Mouse (Mus musculus): ENCODE results near the gene Sars2.
A peak's percentile ranks its signal among the peaks of the same experiment; 100 is the strongest.

The Sars2 gene

GRCm38 (mm10) chr7:28726600-28726999, 15.2 kb upstream of the Sars2 start:
- peak; percentile 84 for DNase-seq (ENCODE audit: low read depth, low spot score)

GRCm38 (mm10) chr7:28727649-28728340, 14.0 kb upstream of the Sars2 start:
- no peak for DNase-seq (ENCODE audit: low read depth, low spot score)

DNA sequence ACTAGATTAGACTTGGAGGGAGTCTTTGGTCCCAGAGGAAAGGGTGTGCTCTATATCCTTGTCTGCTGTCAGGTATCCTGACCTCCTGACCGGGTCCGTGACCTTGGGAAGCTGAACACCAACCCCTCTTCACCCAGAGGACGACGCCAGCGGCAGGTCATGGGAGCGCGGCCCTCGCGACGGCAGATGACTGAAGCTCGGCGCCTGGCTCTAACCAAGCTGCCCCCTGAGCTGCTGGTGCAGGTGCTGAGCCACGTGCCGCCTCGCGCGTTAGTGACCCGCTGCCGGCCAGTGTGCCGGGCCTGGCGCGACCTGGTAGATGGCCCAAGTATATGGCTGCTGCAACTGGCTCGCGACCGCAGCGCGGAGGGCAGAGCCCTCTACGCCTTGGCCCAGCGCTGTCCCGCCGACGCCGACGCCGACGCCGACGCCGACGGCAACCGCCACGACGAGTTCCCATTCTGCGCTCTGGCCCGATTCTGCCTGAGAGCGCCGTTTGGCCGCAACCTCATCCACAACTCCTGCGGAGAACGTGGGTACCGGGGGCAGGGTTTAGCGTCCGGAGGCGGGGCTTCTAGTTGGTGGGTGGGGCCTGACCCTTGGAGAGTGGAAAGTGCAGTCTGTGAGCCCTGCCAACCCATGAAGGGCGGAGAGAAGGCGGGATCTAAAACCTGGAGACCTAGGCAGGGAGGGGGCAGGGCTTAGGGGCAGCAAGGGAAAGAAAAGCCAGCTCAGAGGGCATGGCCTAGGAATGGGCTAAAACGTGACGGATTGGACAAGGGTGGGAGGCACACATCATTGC, 9.2 kb upstream of the Sars2 start:
- peak; percentile 86 for DNase-seq (ENCODE audit: low read depth, low spot score)

GRCm38 (mm10) chr7:28733211-28733610, 8.6 kb upstream of the Sars2 start:
- no peak for DNase-seq (ENCODE audit: low read depth, low spot score)

DNA sequence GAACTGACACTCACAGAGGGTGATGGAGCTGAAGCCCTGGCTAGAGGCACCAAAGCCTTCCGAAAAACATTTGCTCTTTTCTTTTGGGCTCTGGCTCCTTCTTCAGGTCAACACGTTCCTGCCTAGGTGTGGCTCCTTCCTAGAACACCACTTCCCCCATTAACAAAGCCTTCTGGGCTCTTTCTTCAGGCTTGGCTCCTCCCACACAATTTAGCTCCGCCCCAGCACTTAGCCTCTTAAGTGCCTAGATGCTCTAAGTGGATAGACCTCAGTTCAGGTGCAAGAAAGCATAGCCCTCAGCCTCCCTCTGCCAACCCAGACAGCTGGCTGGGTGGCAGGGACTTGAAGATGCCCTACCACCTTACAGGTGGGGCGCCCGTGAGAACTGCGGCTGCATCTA, 6.1 kb upstream of the Sars2 start:
- no peak for DNase-seq (ENCODE audit: low read depth, low spot score)

GRCm38 (mm10) chr7:28739829-28740228, 2.0 kb upstream of the Sars2 start:
- DNase-seq (ENCODE audit: low read depth, low spot score) = no peak

DNA sequence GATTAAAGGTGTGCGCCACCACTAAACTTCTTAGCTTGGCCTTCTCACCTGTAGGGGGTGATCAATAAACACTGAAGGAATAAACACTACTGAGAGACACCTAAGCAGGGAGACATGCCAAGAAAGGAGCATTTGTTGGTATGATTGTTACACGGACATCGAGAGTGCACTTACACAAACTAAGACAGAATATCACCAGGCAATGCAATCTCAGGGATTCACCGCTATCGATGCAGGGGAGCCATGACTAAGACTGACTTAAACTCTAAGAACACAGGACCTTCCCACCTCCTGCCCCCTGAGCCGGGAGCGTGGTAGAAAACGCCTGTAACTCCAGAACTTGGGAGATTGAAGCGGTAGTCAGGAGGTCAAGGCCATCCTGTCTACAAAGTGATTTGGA, 843 bp upstream of the Sars2 start:
- DNase-seq (ENCODE audit: low read depth, low spot score) = no peak

DNA sequence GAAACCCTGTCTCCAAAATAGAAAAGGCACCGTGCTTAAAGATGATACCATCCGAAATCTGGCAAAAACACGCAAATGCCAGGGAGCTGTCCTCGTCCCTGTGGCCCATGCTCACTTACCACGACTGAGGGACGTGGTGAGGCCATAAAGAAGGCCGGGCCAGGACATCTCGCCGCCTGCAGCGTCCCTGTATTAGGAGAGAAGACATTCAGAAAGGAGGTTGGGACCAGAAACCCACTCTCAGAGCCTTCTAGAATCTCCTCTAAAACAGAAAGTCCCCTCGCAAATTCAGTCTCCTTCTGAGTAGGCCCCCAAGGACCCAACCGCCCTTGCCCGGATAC, 454 bp upstream of the Sars2 start:
- DNase-seq (ENCODE audit: low read depth, low spot score) = no peak

DNA sequence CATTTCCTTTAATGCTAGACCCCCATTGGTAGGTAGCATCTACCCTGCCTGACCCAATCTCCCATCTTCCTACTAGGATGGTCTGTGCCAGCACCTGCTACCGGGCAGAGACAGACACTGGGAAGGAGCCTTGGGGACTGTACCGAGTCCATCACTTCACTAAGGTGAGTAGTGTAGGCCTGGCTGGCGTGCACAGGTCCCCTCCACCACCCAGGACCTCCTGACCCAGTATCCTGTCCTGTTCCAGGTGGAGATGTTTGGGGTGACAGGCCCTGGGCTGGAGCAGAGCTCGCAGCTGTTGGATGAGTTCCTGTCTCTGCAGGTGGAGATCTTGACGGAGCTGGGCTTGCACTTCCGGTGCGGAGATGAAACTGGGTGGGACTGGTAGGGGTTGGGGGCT, 8.1 kb downstream of the Sars2 start:
- DNase-seq (ENCODE audit: low read depth, low spot score) = no peak

DNA sequence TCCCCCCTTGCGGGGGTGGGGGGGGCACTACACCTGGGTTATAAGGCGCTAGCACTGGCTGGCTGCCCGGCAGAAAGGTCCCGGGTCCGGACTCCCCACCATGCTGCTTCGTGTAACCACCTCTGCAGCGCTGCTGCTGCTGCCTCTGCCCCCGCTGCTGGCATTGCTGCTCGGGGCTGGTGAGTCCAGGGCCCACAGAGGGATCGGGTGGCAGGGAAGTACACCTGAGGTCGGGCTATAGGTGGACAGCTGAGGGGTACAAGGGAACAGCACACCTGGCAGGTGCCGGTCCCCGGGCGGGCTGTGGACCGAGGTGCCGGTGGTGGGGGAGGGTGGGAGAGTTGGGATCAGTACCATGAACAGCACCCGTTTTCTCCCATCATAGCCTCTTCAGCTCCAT, 14.3 kb downstream of the Sars2 start, which contains the start of gene Ccer2:
Gene Ccer2 (plus strand): TSS at position 96 of the 400 bp plus-strand sequence.
- DNase-seq (ENCODE audit: low read depth, low spot score) = no peak

DNA sequence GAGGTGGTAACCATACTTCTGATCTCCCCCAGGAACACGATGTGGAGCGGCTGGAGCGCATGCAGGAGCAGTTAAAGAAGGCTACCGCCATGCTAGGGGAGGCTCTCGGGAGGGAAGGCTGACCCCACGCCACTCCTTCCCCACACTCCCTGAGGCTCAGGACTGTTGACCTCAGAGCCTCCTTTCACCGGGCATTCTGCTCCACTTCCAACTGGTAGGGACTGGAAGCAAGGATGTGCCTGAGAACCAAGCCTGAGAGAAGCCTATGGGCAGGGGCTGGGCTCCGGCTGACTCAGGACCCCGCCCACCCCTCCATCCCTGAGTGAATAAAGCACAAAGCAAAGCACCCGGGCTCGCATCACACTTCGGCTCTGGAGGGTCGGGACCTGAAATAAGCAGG, 16.8 kb downstream of the Sars2 start:
- no peak for DNase-seq (ENCODE audit: low read depth, low spot score)

- no peak for DNase-seq (ENCODE audit: low read depth, low spot score)
These were observed 20.1 kb downstream of the Sars2 start for GRCm38 (mm10) chr7:28761907-28762306.

DNA sequence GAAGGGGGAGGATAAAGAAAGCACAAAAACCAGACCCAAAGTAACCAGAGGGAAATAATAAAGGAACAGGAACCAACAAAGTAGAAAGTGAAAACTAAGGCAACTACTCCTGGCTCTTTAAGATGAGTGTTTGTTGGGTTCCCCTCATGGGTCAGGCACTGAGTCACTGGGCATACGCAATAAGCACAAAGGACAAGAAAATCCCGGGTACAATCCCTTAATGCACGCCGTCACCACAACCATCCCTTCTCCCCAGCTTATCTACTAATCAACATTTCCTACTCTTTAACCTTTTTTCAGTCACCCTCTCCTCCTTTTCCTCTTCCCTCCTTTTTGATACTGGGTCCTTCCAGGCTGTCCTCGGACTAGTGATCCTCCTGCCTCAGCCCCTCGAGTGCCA, 23.4 kb downstream of the Sars2 start:
- no peak for DNase-seq (ENCODE audit: low read depth, low spot score)

- peak; percentile 99 for DNase-seq (ENCODE audit: low read depth, low spot score)
These were observed 24.5 kb downstream of the Sars2 start, which contains the start of gene Sirt2 for GRCm38 (mm10) chr7:28766173-28766879. Sirt2 (plus strand) TSS chr7:28766735.

- no peak for DNase-seq (ENCODE audit: low read depth, low spot score)
These were observed 25.1 kb downstream of the Sars2 start for GRCm38 (mm10) chr7:28766910-28767309.

DNA sequence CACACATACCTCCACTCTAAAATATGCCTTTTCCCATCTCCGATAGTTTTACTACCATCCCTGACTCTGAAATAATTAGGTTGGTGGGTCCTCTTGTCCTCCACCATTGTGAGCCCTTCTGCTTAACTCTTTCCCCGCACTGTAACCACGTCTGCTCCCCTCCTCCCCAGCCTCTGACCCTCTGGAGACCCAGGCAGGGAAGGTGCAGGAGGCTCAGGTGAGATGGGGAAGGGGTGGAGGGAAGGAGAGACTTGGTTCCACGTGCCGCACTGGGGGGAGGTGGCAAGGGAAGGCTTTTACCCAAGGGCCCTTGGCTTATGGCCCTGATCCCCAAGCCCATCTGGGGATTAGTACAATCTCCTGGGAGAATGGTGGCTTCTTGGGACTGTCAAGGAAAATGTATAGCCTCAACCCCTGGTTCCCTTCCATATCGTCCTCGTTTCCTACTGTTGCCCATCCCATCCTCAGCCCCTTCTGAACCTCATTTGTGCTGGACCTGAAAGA, 25.7 kb downstream of the Sars2 start, which contains the start of gene Nfkbib:
Gene Nfkbib (minus strand): TSS at position 51 of the 504 bp plus-strand sequence.
- DNase-seq (ENCODE audit: low read depth, low spot score) = no peak

DNA sequence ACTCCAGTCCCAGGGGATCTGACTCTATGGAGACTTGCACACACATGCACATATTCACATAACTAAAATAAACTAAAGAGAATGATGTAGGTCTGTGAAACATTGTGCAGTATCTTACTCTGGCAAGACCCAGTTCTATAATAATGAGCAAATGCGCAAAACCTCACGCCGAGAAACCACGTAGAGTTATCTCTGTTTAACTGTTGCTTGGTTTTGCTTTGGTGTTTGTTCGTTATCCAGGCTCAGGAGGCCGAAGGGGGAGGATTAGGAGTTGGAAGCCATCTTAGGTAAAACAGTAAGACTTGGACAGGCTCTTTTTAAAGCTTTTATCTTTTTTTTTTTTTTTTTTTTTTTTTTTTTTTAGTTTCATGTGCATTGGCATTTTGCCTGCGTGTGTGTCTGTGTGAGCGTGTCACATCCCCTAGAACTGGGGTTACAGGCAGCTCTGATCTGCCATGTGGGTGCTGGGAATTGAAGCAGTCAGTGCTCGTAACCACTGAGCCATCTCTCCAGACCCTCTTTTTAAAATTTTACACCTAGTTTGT, 27.7 kb downstream of the Sars2 start:
- no peak for DNase-seq (ENCODE audit: low read depth, low spot score)

DNA sequence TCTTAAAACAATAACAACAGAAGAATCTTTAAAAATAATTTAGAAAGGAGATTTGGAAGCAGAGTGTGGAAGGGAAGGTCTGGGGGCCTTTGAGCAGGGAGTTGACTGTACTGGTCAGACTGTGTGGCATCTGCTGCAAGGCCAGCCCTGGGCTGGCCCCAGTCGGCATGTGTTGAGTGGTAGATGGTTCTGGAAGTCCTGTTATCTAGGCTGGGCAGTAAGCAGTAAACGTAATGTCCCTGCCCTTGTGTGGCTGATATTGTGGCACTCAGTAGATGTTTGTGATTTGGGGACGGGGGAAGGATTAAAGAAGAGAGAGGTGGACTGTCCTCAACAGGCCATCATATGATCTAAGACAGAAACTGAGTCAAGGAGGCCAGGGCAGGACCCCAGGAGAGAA, 28.5 kb downstream of the Sars2 start:
- DNase-seq (ENCODE audit: low read depth, low spot score) = no peak

- no peak for DNase-seq (ENCODE audit: low read depth, low spot score)
These were observed 30.1 kb downstream of the Sars2 start for GRCm38 (mm10) chr7:28771867-28772266.

- no peak for DNase-seq (ENCODE audit: low read depth, low spot score)
These were observed 31.4 kb downstream of the Sars2 start for GRCm38 (mm10) chr7:28773163-28773562.

- DNase-seq (ENCODE audit: low read depth, low spot score) = no peak
These were observed 32.4 kb downstream of the Sars2 start for GRCm38 (mm10) chr7:28774164-28774563.

GRCm38 (mm10) chr7:28775129-28775528, 33.3 kb downstream of the Sars2 start:
- DNase-seq (ENCODE audit: low read depth, low spot score) = no peak

All from forelimb bud, embryonic 11.5 days (tissue).